34 mouse cellular contexts compared by ENCODE assay signal in the genomic region with DNA sequence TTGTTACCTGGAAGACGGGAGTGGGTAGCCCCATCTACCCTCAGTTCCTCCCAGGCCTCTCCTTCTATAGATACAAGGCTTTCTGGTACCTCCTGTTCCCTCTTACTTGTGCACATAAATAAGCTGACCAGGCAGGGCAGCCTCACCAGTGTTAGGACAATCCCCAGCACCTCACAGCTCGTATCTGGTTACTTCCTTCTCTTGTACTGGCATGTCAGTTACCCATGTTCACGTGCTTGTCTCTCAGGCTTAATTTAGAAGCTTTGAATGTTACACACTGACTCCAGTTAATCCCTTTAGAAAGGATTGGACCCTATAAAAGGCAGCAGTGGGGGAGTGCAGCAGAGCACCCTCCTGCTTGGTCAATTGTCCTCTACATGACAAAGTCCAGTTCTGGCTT. TPM values are rescaled to one million over a fixed set of nuclear protein-coding genes. Genes with fewer than 3 reads are reported as not detected.
DNase-seq lines count a peak whose midpoint lies in the region; ATAC-seq and TF ChIP-seq lines count a peak whose summit lies in the region.
"Had no signal": no experiment of that assay in that cellular context is flagged by ENCODE, and none has a peak within 500 bp of the region (broad histone marks: within the 10 kb centered on the region; RNA-seq: fewer than 3 reads in every experiment).

No protein-coding gene starts in this region.

- H3K4me2 ChIP-seq in embryonic facial prominence, embryonic 14.5 days (ENCODE audit: low read depth, low read length), result no peak overlapping the region
- no peak overlapping the region for H3K4me2 ChIP-seq in heart, embryonic 11.5 days
- no peak overlapping the region for H3K4me2 ChIP-seq in heart, postnatal 0 days (ENCODE audit: low read depth, low read length)
- H3K4me2 ChIP-seq: embryonic facial prominence, embryonic 15.5 days; forebrain, embryonic 13.5 days; hindbrain, embryonic 14.5 days; limb, embryonic 15.5 days; liver, embryonic 13.5 days; midbrain, embryonic 13.5 days; stomach, embryonic 15.5 days had no signal

- 52% methylated on average over 3 of the region's 3 CpGs for WGBS in embryonic facial prominence, embryonic 14.5 days
- WGBS in embryonic facial prominence, embryonic 10.5 days, result 54% methylated on average over 3 of the region's 3 CpGs
- 44% methylated on average over 3 of the region's 3 CpGs for WGBS in heart, embryonic 11.5 days (ENCODE audit: insufficient replicate concordance)
- 37% methylated on average over 3 of the region's 3 CpGs for WGBS in heart, postnatal 0 days

- H3K27me3 ChIP-seq in embryonic facial prominence, embryonic 14.5 days (replicated peaks; ENCODE audit: control insufficient read depth, insufficient read depth, low read length), result no peaks in the 10 kb centered on the region
- peaks cover 3% of the 10 kb centered on the region; the same call in 1 of the 2 replicates for H3K27me3 ChIP-seq in embryonic facial prominence, embryonic 10.5 days (replicated peaks; ENCODE audit: low read depth, poor library complexity, severe bottlenecking)
- H3K27me3 ChIP-seq in heart, embryonic 11.5 days (ENCODE audit: control insufficient read depth, insufficient read depth, low read length), result no peaks in the 10 kb centered on the region
- no peaks in the 10 kb centered on the region for H3K27me3 ChIP-seq in heart, postnatal 0 days (ENCODE audit: control insufficient read depth, insufficient read depth, low read length)
- H3K27me3 ChIP-seq: CH12.LX; embryonic facial prominence, embryonic 15.5 days; forebrain, embryonic 13.5 days; limb, embryonic 15.5 days; midbrain, embryonic 13.5 days; stomach, embryonic 15.5 days had no signal

- no peaks in the 10 kb centered on the region for H3K36me3 ChIP-seq in embryonic facial prominence, embryonic 14.5 days (ENCODE audit: control insufficient read depth, insufficient read depth, low read length)
- no peaks in the 10 kb centered on the region for H3K36me3 ChIP-seq in embryonic facial prominence, embryonic 10.5 days (replicated peaks)
- no peaks in the 10 kb centered on the region for H3K36me3 ChIP-seq in heart, embryonic 11.5 days (ENCODE audit: control insufficient read depth, insufficient read depth, low read length)
- H3K36me3 ChIP-seq in heart, postnatal 0 days (replicated peaks; ENCODE audit: control insufficient read depth, insufficient read depth, low read length), result no peaks in the 10 kb centered on the region
- H3K36me3 ChIP-seq: embryonic facial prominence, embryonic 15.5 days; limb, embryonic 10.5 days; limb, embryonic 15.5 days; liver, embryonic 13.5 days; midbrain, embryonic 13.5 days; stomach, embryonic 15.5 days had no signal

- intact Hi-C loops in heart, postnatal 36 days (cut with DNase I), result loop anchor here (10.0 kb wide), 1 partner anchor 913 kb away; no protein-coding TSS in a partner anchor

- peak; percentile 35 for DNase-seq in embryonic facial prominence, embryonic 14.5 days (ENCODE audit: low spot score)
- no peak for DNase-seq in embryonic facial prominence, embryonic 10.5 days (ENCODE audit: low spot score)
- DNase-seq in heart, postnatal 36 days, result no peak
- peak; percentile 59 for DNase-seq in heart, postnatal 0 days (ENCODE audit: low spot score)
- DNase-seq in thymus, postnatal 36 days, result no peak
- DNase-seq in adrenal gland, postnatal 14 days, result no peak
- DNase-seq: adrenal gland, adult 2 months; cerebellum, adult 8-10 months; cerebellum, postnatal 25 days; gastrocnemius, postnatal 36 days; kidney, adult 9 months; kidney, postnatal 14 days; layer of hippocampus, adult 9-11 months; liver, embryonic 13.5 days; lung, adult 18-20 months; lung, postnatal 4 days; right cerebral cortex, postnatal 25 days; thymus, adult 18-20 months; thymus, postnatal 25 days had no signal

- H3K9ac ChIP-seq in embryonic facial prominence, embryonic 14.5 days (ENCODE audit: low read depth, low read length), result no peak overlapping the region
- H3K9ac ChIP-seq in heart, embryonic 11.5 days (ENCODE audit: low read depth, low read length), result no peak overlapping the region
- H3K9ac ChIP-seq in heart, postnatal 0 days (replicated peaks; ENCODE audit: low read depth, low read length), result no peak overlapping the region
- H3K9ac ChIP-seq: embryonic facial prominence, embryonic 15.5 days; forebrain, embryonic 13.5 days; hindbrain, embryonic 14.5 days; limb, embryonic 15.5 days; liver, embryonic 13.5 days; midbrain, embryonic 13.5 days; stomach, embryonic 15.5 days had no signal

- TF ChIP-seq CTCF in heart, postnatal 0 days (IDR thresholded peaks at IDR 0.05; ENCODE audit: low read depth), result no peak

- peak; percentile 44; the same call in 1 of the 2 replicates for ATAC-seq in embryonic facial prominence, embryonic 14.5 days (ENCODE audit: low read depth)
- 0 out of 2 replicates have a peak, but pooled peaks have one; percentile 44 for ATAC-seq in heart, embryonic 11.5 days (replicated peaks; ENCODE audit: insufficient number of reproducible peaks, low FRiP score, low TSS enrichment)
- peak; percentile 40 for ATAC-seq in common myeloid progenitor, adult 5-6 weeks (replicated peaks; ENCODE audit: low read depth, poor library complexity, severe bottlenecking)
- ATAC-seq in heart, postnatal 0 days (ENCODE audit: insufficient read depth, low read depth), result peak; percentile 90
- ATAC-seq: activated CD4-positive, CD25-positive, alpha-beta regulatory T cell, adult 4 months; forebrain, embryonic 13.5 days; intestine, postnatal 0 days; midbrain, embryonic 13.5 days had no signal

- H3K4me3 ChIP-seq in embryonic facial prominence, embryonic 14.5 days (ENCODE audit: low read depth, low read length), result no peak overlapping the region
- no peak overlapping the region for H3K4me3 ChIP-seq in embryonic facial prominence, embryonic 10.5 days
- no peak overlapping the region for H3K4me3 ChIP-seq in heart, embryonic 11.5 days (ENCODE audit: low read depth, low read length)
- H3K4me3 ChIP-seq in heart, postnatal 0 days (ENCODE audit: low read depth, low read length), result no peak overlapping the region
- H3K4me3 ChIP-seq: embryonic facial prominence, embryonic 15.5 days; forebrain, embryonic 13.5 days; limb, embryonic 10.5 days; limb, embryonic 15.5 days; liver, embryonic 13.5 days; midbrain, embryonic 13.5 days; stomach, embryonic 15.5 days had no signal

- no peaks in the 10 kb centered on the region for H3K9me3 ChIP-seq in embryonic facial prominence, embryonic 14.5 days (ENCODE audit: control insufficient read depth, low read length)
- H3K9me3 ChIP-seq in embryonic facial prominence, embryonic 10.5 days, result no peaks in the 10 kb centered on the region
- H3K9me3 ChIP-seq in heart, embryonic 11.5 days (replicated peaks; ENCODE audit: control insufficient read depth, low read length), result no peaks in the 10 kb centered on the region
- no peaks in the 10 kb centered on the region for H3K9me3 ChIP-seq in heart, postnatal 0 days (replicated peaks; ENCODE audit: control insufficient read depth, low read length)
- H3K9me3 ChIP-seq: embryonic facial prominence, embryonic 15.5 days; forebrain, embryonic 13.5 days; limb, embryonic 10.5 days; limb, embryonic 15.5 days; liver, embryonic 13.5 days; midbrain, embryonic 13.5 days; stomach, embryonic 15.5 days had no signal

- no peak overlapping the region for H3K27ac ChIP-seq in embryonic facial prominence, embryonic 14.5 days (replicated peaks; ENCODE audit: low read depth, low read length)
- H3K27ac ChIP-seq in embryonic facial prominence, embryonic 10.5 days (replicated peaks), result no peak overlapping the region
- H3K27ac ChIP-seq in heart, embryonic 11.5 days (ENCODE audit: low read depth, low read length), result peak overlapping the region; percentile 13; the same call in 1 of the 2 replicates
- peak overlapping the region; percentile 47 for H3K27ac ChIP-seq in heart, postnatal 0 days (ENCODE audit: low read depth)
- H3K27ac ChIP-seq: embryonic facial prominence, embryonic 15.5 days; forebrain, embryonic 13.5 days; hindbrain, embryonic 14.5 days; limb, embryonic 10.5 days; limb, embryonic 15.5 days; liver, embryonic 13.5 days; midbrain, embryonic 13.5 days had no signal

- 0 out of 2 replicates have a peak, but pooled peaks have one; percentile 28 for TF ChIP-seq EP300 in heart, postnatal 0 days (IDR thresholded peaks at IDR 0.05; ENCODE audit: low read depth)

- H3K4me1 ChIP-seq in embryonic facial prominence, embryonic 14.5 days (ENCODE audit: control insufficient read depth, insufficient read depth, low read length), result 0 out of 2 replicates have a peak, but pooled peaks cover 5% of the 10 kb centered on the region
- peaks cover 15% of the 10 kb centered on the region for H3K4me1 ChIP-seq in embryonic facial prominence, embryonic 10.5 days
- H3K4me1 ChIP-seq in heart, embryonic 11.5 days (ENCODE audit: control insufficient read depth, insufficient read depth, low read length), result peaks cover 15% of the 10 kb centered on the region
- H3K4me1 ChIP-seq in heart, postnatal 0 days (ENCODE audit: control insufficient read depth, insufficient read depth), result peaks cover 10% of the 10 kb centered on the region; the same call in 1 of the 2 replicates
- H3K4me1 ChIP-seq: embryonic facial prominence, embryonic 15.5 days; forebrain, embryonic 13.5 days; limb, embryonic 10.5 days; limb, embryonic 15.5 days; liver, embryonic 13.5 days; midbrain, embryonic 13.5 days had no signal

RNA-seq across cellular contexts. Expression of a gene that starts 42.3 kb away (rescaled TPM):
- 2.1 and 3.5 TPM in 2 replicates for polyA plus RNA-seq in embryonic facial prominence, embryonic 14.5 days (2014; fragmentation: Nextera tagmentation; extraction: Ambion mirVana)
- polyA plus RNA-seq in embryonic facial prominence, embryonic 10.5 days (2016; fragmentation: Nextera tagmentation; extraction: Ambion mirVana), result 1.4 and 2.1 TPM in 2 replicates
- polyA plus RNA-seq in heart, embryonic 11.5 days (2014; fragmentation: Nextera tagmentation; extraction: Ambion mirVana), result 0.04 and 0.15 TPM in 2 replicates
- total RNA-seq in heart, postnatal 36 days (2021), result under 1 TPM; 0.22 TPM
- total RNA-seq in common myeloid progenitor, adult 5-6 weeks (2017), result not detected in 2 replicates
- not detected in 2 replicates for total RNA-seq in heart, postnatal 0 days (2014; rRNA removed; ENCODE audit: low replicate concordance)
- 0.04 TPM in 1 of 2 replicates, not detected in the other for polyA plus RNA-seq in heart, postnatal 0 days (2015; fragmentation: Nextera tagmentation; extraction: Ambion mirVana)
- 0.48 and 1.8 TPM in 2 replicates for total RNA-seq in adrenal gland, postnatal 14 days (2021)
- total RNA-seq: megakaryocyte-erythroid progenitor cell, adult 5-6 weeks had no signal

RNA-seq across cellular contexts. Expression of a gene that starts 49.4 kb away (rescaled TPM):
- polyA plus RNA-seq in embryonic facial prominence, embryonic 14.5 days (2014; fragmentation: Nextera tagmentation; extraction: Ambion mirVana), result 0.28 and 0.65 TPM in 2 replicates
- polyA plus RNA-seq in embryonic facial prominence, embryonic 10.5 days (2016; fragmentation: Nextera tagmentation; extraction: Ambion mirVana), result 0.31 and 0.56 TPM in 2 replicates
- 0.70 and 1.1 TPM in 2 replicates for polyA plus RNA-seq in heart, embryonic 11.5 days (2014; fragmentation: Nextera tagmentation; extraction: Ambion mirVana)
- not detected for total RNA-seq in heart, postnatal 36 days (2021)
- total RNA-seq in common myeloid progenitor, adult 5-6 weeks (2017), result 0.39 and 7.7 TPM in 2 replicates
- total RNA-seq in heart, postnatal 0 days (2014; rRNA removed; ENCODE audit: low replicate concordance), result 0.39 TPM in 1 of 2 replicates, not detected in the other
- polyA plus RNA-seq in heart, postnatal 0 days (2015; fragmentation: Nextera tagmentation; extraction: Ambion mirVana), result 0.59 and 0.75 TPM in 2 replicates
- total RNA-seq in adrenal gland, postnatal 14 days (2021), result not detected in 2 replicates
- total RNA-seq: adrenal gland, adult 2 months; gastrocnemius, postnatal 36 days; left cerebral cortex, postnatal 10 days had no signal
- polyA plus RNA-seq: adrenal gland, adult 2 months; forebrain, embryonic 13.5 days; midbrain, embryonic 13.5 days; neural tube, embryonic 14.5 days had no signal

Comparison
In these comparisons a context has a peak if more than half of its experiments do, and no peak if none do; other contexts are left out.
1. DNase-seq: peak in embryonic facial prominence, embryonic 14.5 days (single experiment) and heart, postnatal 0 days (single experiment); none in embryonic facial prominence, embryonic 10.5 days (single experiment), heart, postnatal 36 days (0 of 2), thymus, postnatal 36 days (0 of 2) and adrenal gland, postnatal 14 days (single experiment).
2. ATAC-seq: peak in every context shown above with its lines; median percentile 90 in heart, postnatal 0 days; 44 in embryonic facial prominence, embryonic 14.5 days; 44 in heart, embryonic 11.5 days; 40 in common myeloid progenitor, adult 5-6 weeks.
3. H3K27ac ChIP-seq: peak in heart, embryonic 11.5 days (single experiment) and heart, postnatal 0 days (single experiment); none in embryonic facial prominence, embryonic 14.5 days (single experiment) and embryonic facial prominence, embryonic 10.5 days (single experiment).